ENCODE assay signal across 18 mouse cellular contexts in the genomic region with DNA sequence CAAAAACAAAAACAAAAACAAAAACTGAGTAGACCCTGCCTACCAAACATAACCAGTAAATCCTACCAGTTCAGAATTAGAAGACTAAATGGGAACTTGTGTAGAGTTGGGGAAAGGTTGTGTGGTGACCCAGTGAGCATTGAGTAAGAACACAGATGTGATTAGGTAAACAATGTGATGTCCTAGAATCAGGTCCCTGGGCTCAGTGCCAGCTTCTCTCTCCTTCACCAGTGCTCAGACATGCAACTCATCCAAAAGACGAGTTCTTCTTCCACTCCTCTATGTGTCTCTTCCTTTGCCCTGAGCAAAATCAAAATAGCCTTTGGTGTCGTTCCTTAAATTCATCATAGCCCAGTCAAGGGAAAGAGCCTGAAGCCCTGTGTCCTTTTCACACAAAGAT. TPM values are rescaled to one million over a fixed set of nuclear protein-coding genes. Genes with fewer than 3 reads are reported as not detected.
DNase-seq lines count a peak whose midpoint lies in the region; ATAC-seq and TF ChIP-seq lines count a peak whose summit lies in the region.
"Had no signal": no experiment of that assay in that cellular context is flagged by ENCODE, and none has a peak within 500 bp of the region (broad histone marks: within the 10 kb centered on the region; RNA-seq: fewer than 3 reads in every experiment).

No protein-coding gene starts in this region.

- no peak overlapping the region for H3K4me2 ChIP-seq in heart, embryonic 11.5 days
- no peak overlapping the region for H3K4me2 ChIP-seq in liver, postnatal 0 days (ENCODE audit: low read depth, low read length)
- H3K4me2 ChIP-seq: hindbrain, embryonic 13.5 days; lung, embryonic 14.5 days; stomach, embryonic 15.5 days had no signal

- ATAC-seq in heart, embryonic 11.5 days (replicated peaks; ENCODE audit: insufficient number of reproducible peaks, low FRiP score, low TSS enrichment), result no peak
- ATAC-seq in liver, postnatal 0 days, result no peak
- no peak for ATAC-seq in CD4-positive, CD25-positive, alpha-beta regulatory T cell, adult 4 months

- intact Hi-C loops in heart, postnatal 14 days (cut with DNase I), result no loop called here

- TF ChIP-seq CTCF in liver, postnatal 0 days (IDR thresholded peaks at IDR 0.05; ENCODE audit: low read depth), result no peak

- H3K9me3 ChIP-seq in heart, embryonic 11.5 days (replicated peaks; ENCODE audit: control insufficient read depth, low read length), result no peaks in the 10 kb centered on the region
- H3K9me3 ChIP-seq in liver, postnatal 0 days (ENCODE audit: low read length), result no peaks in the 10 kb centered on the region
- H3K9me3 ChIP-seq: hindbrain, embryonic 13.5 days; stomach, embryonic 15.5 days had no signal

- H3K36me3 ChIP-seq in heart, embryonic 11.5 days (ENCODE audit: control insufficient read depth, insufficient read depth, low read length), result peaks cover 12% of the 10 kb centered on the region
- peaks cover 15% of the 10 kb centered on the region for H3K36me3 ChIP-seq in liver, postnatal 0 days (replicated peaks; ENCODE audit: insufficient read depth, low read length)

- H3K4me3 ChIP-seq in heart, embryonic 11.5 days (ENCODE audit: low read depth, low read length), result no peak overlapping the region
- no peak overlapping the region for H3K4me3 ChIP-seq in liver, postnatal 0 days (ENCODE audit: low read depth, low read length)
- H3K4me3 ChIP-seq: hindbrain, embryonic 13.5 days; stomach, embryonic 15.5 days had no signal

- peaks cover 7% of the 10 kb centered on the region; the same call in 1 of the 2 replicates for H3K4me1 ChIP-seq in heart, embryonic 11.5 days (ENCODE audit: control insufficient read depth, insufficient read depth, low read length)
- H3K4me1 ChIP-seq in liver, postnatal 0 days (ENCODE audit: insufficient read depth), result peaks cover 14% of the 10 kb centered on the region

- H3K27ac ChIP-seq in heart, embryonic 11.5 days (ENCODE audit: low read depth, low read length), result peak overlapping the region; percentile 25; the same call in 1 of the 2 replicates
- peak overlapping the region; percentile 87 for H3K27ac ChIP-seq in liver, postnatal 0 days (ENCODE audit: low read depth)
- H3K27ac ChIP-seq: hindbrain, embryonic 13.5 days; stomach, embryonic 15.5 days had no signal

- DNase-seq in heart, postnatal 14 days, result no peak
- DNase-seq in kidney, postnatal 36 days, result peak; percentile 33 to 42
- no peak for DNase-seq in kidney, adult 18-20 months
- DNase-seq in right cerebral cortex, postnatal 14 days, result peak; percentile 55
- DNase-seq in right cerebral cortex, postnatal 25 days, result no peak
- DNase-seq in liver, postnatal 0 days, result peak; percentile 60
- DNase-seq: kidney, adult 8-10 months; left cerebral cortex, postnatal 4 days; lung, embryonic 14.5 days; thymus, postnatal 14 days had no signal

- WGBS in heart, embryonic 11.5 days (ENCODE audit: insufficient replicate concordance), result 69% methylated on average over 2 of the region's 2 CpGs
- 54% methylated on average over 2 of the region's 2 CpGs for whole genome bisulfite sequencing in liver, postnatal 0 days (ENCODE audit: insufficient replicate concordance)

- no peak overlapping the region for H3K9ac ChIP-seq in heart, embryonic 11.5 days (ENCODE audit: low read depth, low read length)
- no peak overlapping the region for H3K9ac ChIP-seq in liver, postnatal 0 days (replicated peaks)
- H3K9ac ChIP-seq: hindbrain, embryonic 13.5 days; lung, embryonic 14.5 days; stomach, embryonic 15.5 days had no signal

- H3K27me3 ChIP-seq in heart, embryonic 11.5 days (ENCODE audit: control insufficient read depth, insufficient read depth, low read length), result no peaks in the 10 kb centered on the region
- H3K27me3 ChIP-seq in liver, postnatal 0 days (ENCODE audit: insufficient read depth, low read length), result no peaks in the 10 kb centered on the region
- H3K27me3 ChIP-seq: hindbrain, embryonic 13.5 days; stomach, embryonic 15.5 days had no signal

- no peak for TF ChIP-seq EP300 in liver, postnatal 0 days (IDR thresholded peaks at IDR 0.05; ENCODE audit: low read depth)

RNA-seq across cellular contexts. Expression of gene Leap2, which starts 1.9 kb away (rescaled TPM):
- polyA plus RNA-seq in heart, embryonic 11.5 days (2014; fragmentation: Nextera tagmentation; extraction: Ambion mirVana), result not detected in 2 replicates
- not detected for total RNA-seq in heart, postnatal 14 days (2021)
- polyA plus RNA-seq in liver, postnatal 0 days (2015; fragmentation: Nextera tagmentation; extraction: Ambion mirVana), result 198 and 209 TPM in 2 replicates
- polyA plus RNA-seq in CD4-positive, CD25-positive, alpha-beta regulatory T cell, adult 4 months (2017; shearing (Covaris generic)), result 1 to 10 TPM in 1 of 2 experiments, not detected in 1; 1.1 TPM
- total RNA-seq: layer of hippocampus, postnatal 14 days; left cerebral cortex, postnatal 4 days had no signal
- polyA plus RNA-seq: embryonic facial prominence, embryonic 11.5 days; frontal cortex, adult 2 months; gonadal fat pad, adult 2 months; hindbrain, embryonic 13.5 days; lung, embryonic 14.5 days had no signal

RNA-seq across cellular contexts. Expression of gene Uqcrq, which starts 5.8 kb away (rescaled TPM):
- 1,123 and 1,162 TPM in 2 replicates for polyA plus RNA-seq in heart, embryonic 11.5 days (2014; fragmentation: Nextera tagmentation; extraction: Ambion mirVana)
- 1,000 to 10,000 TPM; 2,370 to 2,434 TPM for total RNA-seq in heart, postnatal 14 days (2021)
- polyA plus RNA-seq in liver, postnatal 0 days (2015; fragmentation: Nextera tagmentation; extraction: Ambion mirVana), result 1,453 and 1,461 TPM in 2 replicates
- polyA plus RNA-seq in CD4-positive, CD25-positive, alpha-beta regulatory T cell, adult 4 months (2017; shearing (Covaris generic)), result 100 to 1,000 TPM; 329 to 366 TPM

RNA-seq across cellular contexts. Expression of gene Gdf9, which starts 6.0 kb away (rescaled TPM):
- 0.76 and 1.4 TPM in 2 replicates for polyA plus RNA-seq in heart, embryonic 11.5 days (2014; fragmentation: Nextera tagmentation; extraction: Ambion mirVana)
- total RNA-seq in heart, postnatal 14 days (2021), result under 1 TPM; 0.31 to 0.66 TPM
- 0.15 and 0.18 TPM in 2 replicates for polyA plus RNA-seq in liver, postnatal 0 days (2015; fragmentation: Nextera tagmentation; extraction: Ambion mirVana)
- polyA plus RNA-seq in CD4-positive, CD25-positive, alpha-beta regulatory T cell, adult 4 months (2017; shearing (Covaris generic)), result not detected

RNA-seq across cellular contexts. Expression of gene Gm10447, which starts 32.1 kb away (rescaled TPM):
- polyA plus RNA-seq in heart, embryonic 11.5 days (2014; fragmentation: Nextera tagmentation; extraction: Ambion mirVana), result 0.13 TPM in 1 of 2 replicates, not detected in the other
- not detected for total RNA-seq in heart, postnatal 14 days (2021)
- 0.06 and 0.25 TPM in 2 replicates for polyA plus RNA-seq in liver, postnatal 0 days (2015; fragmentation: Nextera tagmentation; extraction: Ambion mirVana)
- polyA plus RNA-seq in CD4-positive, CD25-positive, alpha-beta regulatory T cell, adult 4 months (2017; shearing (Covaris generic)), result not detected
- total RNA-seq: left cerebral cortex, postnatal 4 days had no signal
- polyA plus RNA-seq: embryonic facial prominence, embryonic 11.5 days; lung, embryonic 14.5 days had no signal

RNA-seq across cellular contexts. Expression of gene Shroom1, which starts 32.2 kb away (rescaled TPM):
- polyA plus RNA-seq in heart, embryonic 11.5 days (2014; fragmentation: Nextera tagmentation; extraction: Ambion mirVana), result 3.3 and 3.7 TPM in 2 replicates
- total RNA-seq in heart, postnatal 14 days (2021), result under 1 TPM; 0.44 to 0.53 TPM
- polyA plus RNA-seq in liver, postnatal 0 days (2015; fragmentation: Nextera tagmentation; extraction: Ambion mirVana), result 5.5 TPM in 2 replicates
- not detected for polyA plus RNA-seq in CD4-positive, CD25-positive, alpha-beta regulatory T cell, adult 4 months (2017; shearing (Covaris generic))

Comparison
In these comparisons a context has a peak if more than half of its experiments do, and no peak if none do; other contexts are left out.
1. DNase-seq: peak in kidney, postnatal 36 days (2 of 2), right cerebral cortex, postnatal 14 days (single experiment) and liver, postnatal 0 days (single experiment); none in heart, postnatal 14 days (0 of 2), kidney, adult 18-20 months (single experiment) and right cerebral cortex, postnatal 25 days (single experiment).
2. RNA of gene Leap2, which starts 1.9 kb away (polyA plus RNA-seq): 198 to 209 TPM in liver, postnatal 0 days; 1.1 TPM in CD4-positive, CD25-positive, alpha-beta regulatory T cell, adult 4 months and not detected in heart, embryonic 11.5 days; every median in the first group is over 10 times any median in the second.